Mouse (Mus musculus): ENCODE measurements at regions not wholly inside any gene's neighbourhood (a gene's known extent, or its start where the extent isn't known, plus 50 kb on each side); places are given as distances from the start of the nearest gene placed in this dataset.

DNA sequence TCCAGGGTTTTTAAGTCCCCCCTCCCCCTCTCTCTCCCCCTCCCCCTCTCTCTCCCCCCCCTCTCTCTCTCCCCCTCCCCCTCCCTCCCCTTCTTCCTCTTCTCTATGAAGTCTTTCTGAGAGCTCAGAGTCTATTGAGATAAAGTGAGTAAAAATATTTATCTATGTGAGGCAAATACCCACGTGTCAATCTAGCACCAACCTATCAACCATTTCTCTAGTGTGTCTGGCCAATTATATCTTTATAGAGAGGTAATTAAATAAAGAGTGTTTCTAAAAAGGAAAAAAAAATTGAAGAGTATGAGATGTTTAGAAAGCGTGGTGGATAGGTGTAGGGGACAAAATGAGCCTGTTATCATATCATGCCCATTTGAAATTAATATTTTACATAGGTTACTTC lies 88.0 kb downstream of the 4930426L09Rik start:
- Histone ChIP-seq H3K4me1 (no peaks in the 10 kb centered on the region), H3K9ac (no peak overlapping the region), H3K36me3 (no peaks in the 10 kb centered on the region), H3K4me2 (no peak overlapping the region), H3K27me3 (no peaks in the 10 kb centered on the region), H3K4me3 (replicated peaks) (no peak overlapping the region), H3K27ac (no peak overlapping the region), H3K9me3 (replicated peaks) (no peaks in the 10 kb centered on the region)
- WGBS: 73% methylated on average over 2 of the region's 2 CpGs
- no peak for ATAC-seq (replicated peaks; ENCODE audit: low FRiP score)

DNA sequence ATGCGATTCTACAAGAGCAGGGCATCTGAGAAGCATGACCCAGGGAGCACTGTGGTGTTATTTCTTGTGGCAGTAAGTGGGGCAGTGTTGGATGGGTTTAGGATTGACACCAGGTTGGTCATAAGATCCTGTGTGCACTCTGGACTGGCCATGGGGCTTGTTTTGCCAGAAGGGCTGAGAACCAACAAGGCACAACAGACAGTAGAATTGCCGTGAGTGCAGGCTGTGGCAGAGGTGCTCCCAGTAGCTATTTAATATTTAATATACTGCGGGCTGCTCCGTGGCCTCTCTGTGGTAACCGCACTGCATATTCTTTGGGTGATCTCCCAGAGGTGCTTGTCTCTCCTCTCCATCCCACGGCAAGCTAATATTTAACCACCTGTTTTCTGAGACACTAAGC lies 88.5 kb downstream of the 4930426L09Rik start:
- H3K27me3 ChIP-seq: no peaks in the 10 kb centered on the region
- H3K9ac ChIP-seq: no peak overlapping the region
- H3K27ac ChIP-seq: no peak overlapping the region
- no peaks in the 10 kb centered on the region for H3K9me3 ChIP-seq (replicated peaks)
- no peak overlapping the region for H3K4me2 ChIP-seq
- no peaks in the 10 kb centered on the region for H3K36me3 ChIP-seq
- 78% methylated on average over 6 of the region's 6 CpGs for WGBS
- H3K4me3 ChIP-seq (replicated peaks): no peak overlapping the region
- no peak for ATAC-seq (replicated peaks; ENCODE audit: low FRiP score)
- H3K4me1 ChIP-seq: no peaks in the 10 kb centered on the region

DNA sequence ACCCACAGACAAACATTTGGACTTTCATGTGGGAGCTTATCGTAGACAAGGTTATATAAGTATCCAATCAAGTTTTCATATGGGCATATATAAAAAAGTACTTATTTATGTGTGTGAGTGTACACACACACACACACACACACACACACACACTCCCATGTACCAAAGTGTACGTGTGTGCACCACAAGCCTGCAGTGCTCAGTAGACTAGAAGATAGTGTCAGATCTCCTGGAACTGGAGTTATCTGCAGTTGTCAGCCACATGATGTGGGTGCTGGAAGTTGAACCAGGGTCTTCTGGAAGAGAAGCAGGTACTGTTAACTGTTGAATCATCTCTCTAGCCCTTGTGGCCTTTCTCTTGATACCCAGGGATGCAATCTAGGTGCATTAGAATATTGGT lies 99.7 kb upstream of the Armc3 start:
- H3K27me3 ChIP-seq: no peaks in the 10 kb centered on the region
- H3K4me3 ChIP-seq (replicated peaks): no peak overlapping the region
- WGBS: 91% methylated on average over 2 of the region's 2 CpGs
- H3K9ac ChIP-seq: no peak overlapping the region
- H3K27ac ChIP-seq: no peak overlapping the region
- H3K9me3 ChIP-seq (replicated peaks): no peaks in the 10 kb centered on the region
- no peaks in the 10 kb centered on the region for H3K36me3 ChIP-seq
- no peak for ATAC-seq (replicated peaks; ENCODE audit: low FRiP score)
- H3K4me1 ChIP-seq: no peaks in the 10 kb centered on the region
- no peak overlapping the region for H3K4me2 ChIP-seq

DNA sequence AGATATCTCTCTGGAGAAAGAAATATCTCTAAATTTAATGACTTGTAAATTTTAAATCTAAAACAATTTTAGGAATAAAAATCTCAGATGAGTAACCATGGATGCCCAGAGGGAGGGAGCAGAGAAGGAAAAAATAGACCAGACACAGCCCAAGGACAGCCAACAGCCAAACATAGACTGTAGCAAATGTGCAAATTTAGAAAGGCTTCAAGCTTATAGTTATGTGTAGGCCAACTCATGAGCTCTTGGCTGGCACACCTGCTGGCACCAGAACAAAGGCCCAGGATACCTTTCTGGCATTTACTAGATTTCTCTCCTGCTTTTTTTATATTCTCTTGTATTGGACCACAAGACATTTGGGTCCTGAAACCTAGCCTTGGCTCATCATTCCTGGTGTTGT lies 90.3 kb upstream of the Armc3 start:
- no peaks in the 10 kb centered on the region for H3K27me3 ChIP-seq
- no peak overlapping the region for H3K4me3 ChIP-seq (replicated peaks)
- H3K27ac ChIP-seq: no peak overlapping the region
- H3K9ac ChIP-seq: no peak overlapping the region
- H3K36me3 ChIP-seq: no peaks in the 10 kb centered on the region
- no peaks in the 10 kb centered on the region for H3K4me1 ChIP-seq
- H3K4me2 ChIP-seq: no peak overlapping the region
- H3K9me3 ChIP-seq (replicated peaks): no peaks in the 10 kb centered on the region
- no peak for ATAC-seq (replicated peaks; ENCODE audit: low FRiP score)

DNA sequence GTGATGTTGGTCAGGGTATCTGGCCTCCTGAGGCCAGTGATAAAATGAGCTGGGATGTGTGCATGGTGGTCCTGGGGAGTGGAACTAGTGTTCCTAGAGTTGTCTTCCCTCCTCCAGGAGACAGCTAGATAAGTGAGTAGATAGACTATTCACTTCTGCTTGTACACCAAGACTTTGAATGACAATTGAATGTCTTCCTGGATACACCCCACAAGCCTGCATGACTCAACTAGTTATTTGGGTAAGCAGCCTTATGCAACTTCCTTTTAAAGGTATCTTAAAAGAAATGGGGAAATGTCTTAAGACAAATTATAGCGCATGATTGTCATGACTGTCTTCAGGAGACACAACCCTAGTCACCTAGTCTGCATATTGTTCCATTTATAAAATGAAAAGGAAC lies 79.2 kb upstream of the Armc3 start:
- H3K36me3 ChIP-seq: no peaks in the 10 kb centered on the region
- no peaks in the 10 kb centered on the region for H3K27me3 ChIP-seq
- H3K4me3 ChIP-seq (replicated peaks): no peak overlapping the region
- no peak for ATAC-seq (replicated peaks; ENCODE audit: low FRiP score)
- H3K9me3 ChIP-seq (replicated peaks): no peaks in the 10 kb centered on the region; the same call in 1 of the 2 replicates
- no peaks in the 10 kb centered on the region for H3K4me1 ChIP-seq
- H3K27ac ChIP-seq: no peak overlapping the region
- no peak overlapping the region for H3K9ac ChIP-seq
- no peak overlapping the region for H3K4me2 ChIP-seq
- WGBS: 93% methylated on average over 1 of the region's 1 CpGs

DNA sequence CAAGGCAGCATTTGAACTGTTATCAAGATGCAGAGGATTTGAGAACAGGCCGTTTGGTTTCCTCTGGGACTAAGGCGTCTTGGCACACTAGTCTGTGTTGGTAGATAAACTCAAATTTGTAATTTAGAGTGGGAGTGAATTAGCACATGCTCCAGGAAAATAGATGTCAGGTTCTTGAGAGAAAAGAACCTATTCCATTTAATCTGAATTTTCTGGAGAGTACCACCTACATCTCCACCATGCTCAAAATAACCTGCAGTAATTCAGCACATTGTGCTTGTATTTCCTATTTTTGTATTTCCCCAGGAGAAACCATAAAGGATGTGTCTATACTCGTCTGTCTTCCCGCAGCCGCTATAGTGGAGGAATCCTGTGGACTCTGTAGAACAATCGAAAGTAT lies 66.2 kb upstream of the Armc3 start:
- Histone ChIP-seq H3K27me3 (no peaks in the 10 kb centered on the region), H3K36me3 (no peaks in the 10 kb centered on the region), H3K9ac (no peak overlapping the region), H3K9me3 (replicated peaks) (no peaks in the 10 kb centered on the region), H3K4me3 (replicated peaks) (no peak overlapping the region), H3K4me2 (no peak overlapping the region), H3K27ac (no peak overlapping the region), H3K4me1 (no peaks in the 10 kb centered on the region)
- ATAC-seq (replicated peaks; ENCODE audit: low FRiP score): no peak
- WGBS: 80% methylated on average over 6 of the region's 6 CpGs

DNA sequence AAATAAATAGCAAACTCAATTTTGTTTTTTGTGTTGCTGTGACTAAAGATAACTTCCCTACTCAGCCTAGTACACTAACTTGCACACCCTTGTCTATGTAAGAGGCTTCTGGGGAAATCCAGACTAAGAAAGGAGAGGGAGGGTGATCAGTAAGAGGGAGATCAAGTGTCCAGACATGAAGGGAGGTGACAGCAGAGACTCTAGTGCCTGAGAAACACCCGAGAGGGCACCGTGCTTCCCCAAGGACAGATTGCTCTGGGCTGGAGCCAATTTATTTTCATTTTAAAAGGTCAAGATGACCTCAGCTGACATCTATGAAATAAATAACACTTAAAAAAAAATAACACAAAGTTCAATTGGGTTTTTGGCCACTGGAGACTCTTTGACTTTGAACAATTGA lies 56.5 kb upstream of the Armc3 start:
- Histone ChIP-seq H3K36me3 (no peaks in the 10 kb centered on the region), H3K4me1 (peaks cover 18% of the 10 kb centered on the region; the same call in 1 of the 2 replicates), H3K4me3 (replicated peaks) (no peak overlapping the region), H3K27ac (no peak overlapping the region), H3K9ac (no peak overlapping the region), H3K9me3 (replicated peaks) (no peaks in the 10 kb centered on the region), H3K27me3 (no peaks in the 10 kb centered on the region), H3K4me2 (no peak overlapping the region)
- ATAC-seq (replicated peaks; ENCODE audit: low FRiP score): 0 out of 2 replicates have a peak, but pooled peaks have one; percentile 70
- 9% methylated on average over 2 of the region's 2 CpGs for WGBS

DNA sequence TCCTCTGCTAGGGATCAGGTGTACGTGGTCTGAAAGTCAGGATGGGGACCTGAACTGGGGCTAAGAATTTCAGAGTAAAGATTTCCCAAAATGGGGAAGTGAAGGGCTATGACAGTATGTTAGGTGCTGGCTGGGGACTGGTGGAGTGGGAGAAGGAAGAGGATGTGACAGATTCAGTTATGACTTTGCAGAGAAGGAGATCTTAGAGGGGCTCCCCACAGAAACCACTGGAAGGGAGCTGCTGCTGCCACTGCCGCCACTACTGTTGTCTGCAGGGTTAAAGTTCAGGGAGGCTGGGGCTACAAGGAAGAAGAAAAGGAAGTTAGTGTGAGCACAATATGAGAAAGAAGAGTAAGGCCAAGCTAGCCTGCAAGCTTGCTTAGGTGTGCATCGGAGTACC lies 53.7 kb upstream of the Armc3 start:
- Histone ChIP-seq H3K27ac (no peak overlapping the region), H3K9me3 (replicated peaks) (no peaks in the 10 kb centered on the region), H3K36me3 (no peaks in the 10 kb centered on the region), H3K4me1 (peaks cover 21% of the 10 kb centered on the region; the same call in 1 of the 2 replicates), H3K27me3 (no peaks in the 10 kb centered on the region), H3K4me3 (replicated peaks) (no peak overlapping the region), H3K4me2 (no peak overlapping the region), H3K9ac (no peak overlapping the region)
- no peak for ATAC-seq (replicated peaks; ENCODE audit: low FRiP score)
- WGBS: 73% methylated on average over 3 of the region's 3 CpGs

DNA sequence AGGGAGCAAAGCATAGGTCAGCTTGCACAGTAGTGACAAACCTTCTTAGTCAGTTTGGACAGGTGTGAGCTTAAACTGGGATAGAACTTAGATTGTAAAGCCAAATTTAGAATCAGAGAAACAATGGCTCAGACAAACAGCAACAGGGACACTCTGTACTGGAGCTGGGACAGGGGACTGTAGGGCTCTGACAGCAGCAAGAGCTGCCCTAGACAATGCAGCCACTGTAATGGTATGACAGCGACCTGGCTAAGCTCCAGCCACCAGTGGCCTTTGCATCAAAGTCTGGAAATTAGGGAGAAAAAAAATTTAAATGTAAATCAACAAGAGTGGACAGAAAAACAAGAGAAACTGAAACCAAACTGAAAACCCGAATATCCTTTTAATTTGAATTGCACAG lies 53.2 kb upstream of the Armc3 start:
- no peaks in the 10 kb centered on the region for H3K27me3 ChIP-seq
- ATAC-seq (replicated peaks; ENCODE audit: low FRiP score): no peak
- H3K4me2 ChIP-seq: peak overlapping the region; percentile 10; the same call in 1 of the 2 replicates

DNA sequence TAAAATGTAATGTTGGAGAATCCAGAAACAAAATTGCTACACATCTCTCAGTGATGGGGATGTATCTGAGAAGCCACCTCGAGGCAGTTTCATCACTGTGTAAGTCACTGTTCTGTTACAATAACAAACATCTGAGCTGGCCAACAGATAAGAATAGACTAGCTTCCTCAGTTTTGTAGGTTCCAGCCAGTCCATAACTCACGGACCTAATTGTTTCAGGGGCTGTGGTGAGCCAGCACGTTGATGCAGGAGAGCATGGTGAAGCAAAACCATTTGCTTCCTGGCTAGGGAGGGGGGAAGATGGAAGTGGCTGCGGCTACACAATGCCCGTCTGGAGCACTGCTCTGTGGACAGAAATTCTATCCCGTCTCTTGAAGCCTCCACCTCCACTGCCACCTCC lies 52.8 kb upstream of the Armc3 start:
- H3K36me3 ChIP-seq: no peaks in the 10 kb centered on the region
- H3K9me3 ChIP-seq (replicated peaks): no peaks in the 10 kb centered on the region
- H3K4me1 ChIP-seq: peaks cover 21% of the 10 kb centered on the region; the same call in 1 of the 2 replicates
- WGBS: 14% methylated on average over 6 of the region's 6 CpGs
- no peak overlapping the region for H3K9ac ChIP-seq
- no peak overlapping the region for H3K4me3 ChIP-seq (replicated peaks)
- ATAC-seq (replicated peaks; ENCODE audit: low FRiP score): no peak
- H3K27me3 ChIP-seq: no peaks in the 10 kb centered on the region
- H3K4me2 ChIP-seq: peak overlapping the region; percentile 10; the same call in 1 of the 2 replicates
- peak overlapping the region; percentile 41 for H3K27ac ChIP-seq

More for the DNA sequence above, 53.2 kb upstream of the Armc3 start:
- Histone ChIP-seq H3K4me3 (replicated peaks) (no peak overlapping the region), H3K9ac (no peak overlapping the region), H3K36me3 (no peaks in the 10 kb centered on the region), H3K4me1 (peaks cover 21% of the 10 kb centered on the region; the same call in 1 of the 2 replicates), H3K9me3 (replicated peaks) (no peaks in the 10 kb centered on the region), H3K27ac (no peak overlapping the region)
- WGBS: 53% methylated on average over 2 of the region's 2 CpGs

DNA sequence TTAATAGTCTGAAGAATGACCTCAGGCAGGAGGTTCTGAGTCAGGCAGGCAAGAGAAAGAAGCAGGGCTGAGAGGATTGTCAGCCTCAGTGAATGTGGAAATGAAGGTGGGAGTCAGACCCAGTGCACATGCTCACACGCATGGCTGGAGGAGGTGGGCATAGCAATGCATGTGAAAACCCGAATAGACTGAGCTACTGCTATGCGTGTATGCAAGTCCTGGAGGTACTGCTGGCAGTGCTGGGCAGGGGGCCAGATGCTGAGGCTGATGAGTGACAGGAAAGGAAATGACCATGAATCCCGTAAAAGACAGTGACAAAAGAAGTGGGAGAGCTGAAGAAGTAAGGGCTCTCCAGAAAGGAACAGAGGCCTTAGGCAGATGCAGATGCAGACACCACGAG lies 50.3 kb upstream of the Armc3 start:
- Histone ChIP-seq H3K9me3 (replicated peaks) (no peaks in the 10 kb centered on the region), H3K9ac (no peak overlapping the region), H3K4me1 (peaks cover 18% of the 10 kb centered on the region; the same call in 1 of the 2 replicates), H3K36me3 (no peaks in the 10 kb centered on the region), H3K27me3 (no peaks in the 10 kb centered on the region), H3K4me3 (replicated peaks) (no peak overlapping the region), H3K27ac (no peak overlapping the region), H3K4me2 (no peak overlapping the region)
- WGBS: 55% methylated on average over 5 of the region's 5 CpGs
- no peak for ATAC-seq (replicated peaks; ENCODE audit: low FRiP score)
